ENCODE assay signal across 22 mouse cellular contexts in the genomic region with DNA sequence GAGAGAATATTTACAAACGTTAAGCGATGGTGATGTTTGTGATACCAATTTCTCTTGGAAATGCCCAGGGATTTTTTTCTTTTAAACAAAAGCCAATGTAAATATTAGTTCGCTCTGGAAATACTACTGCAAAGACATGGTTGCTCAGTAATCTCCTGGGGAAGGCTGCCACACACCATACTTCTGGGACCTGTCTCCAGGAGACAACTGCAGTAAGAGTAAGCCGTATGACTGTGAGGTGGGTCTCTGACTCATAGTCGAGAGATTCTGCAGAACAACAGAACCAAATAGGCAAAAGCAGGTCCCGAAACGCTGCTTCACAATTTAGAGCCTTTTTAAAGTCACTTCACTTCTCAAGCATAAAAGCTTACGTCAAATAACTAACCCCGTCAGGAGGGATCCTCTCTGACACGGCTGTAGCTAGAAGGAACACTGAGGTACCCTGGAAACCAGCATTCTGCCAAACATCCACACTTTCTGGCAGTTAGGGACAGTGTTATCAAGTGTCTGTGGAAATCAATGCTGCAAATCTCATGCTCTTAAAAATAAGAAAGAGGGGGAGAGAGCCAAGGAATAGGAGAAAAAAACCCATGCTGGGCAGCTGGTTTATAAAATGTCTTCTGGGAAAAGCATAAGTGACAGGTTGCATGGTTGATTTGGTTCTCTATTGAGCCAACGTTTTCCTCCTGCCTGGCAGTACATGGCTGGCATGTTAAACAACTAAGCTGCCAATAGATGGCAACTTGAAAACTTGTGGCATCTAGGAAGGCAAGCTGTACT.
A peak's percentile ranks its signal among the peaks of the same experiment; 100 is the strongest.
DNase-seq lines count a peak whose midpoint lies in the region; ATAC-seq lines count a peak whose summit lies in the region.
"Had no signal": no experiment of that assay in that cellular context is flagged by ENCODE, and none has a peak within 500 bp of the region (broad histone marks: within the 10 kb centered on the region; RNA-seq: fewer than 3 reads in every experiment).

No protein-coding gene starts in this region.

- no peak overlapping the region for H3K9ac ChIP-seq in hindbrain, embryonic 15.5 days
- H3K9ac ChIP-seq in hindbrain, embryonic 12.5 days, result no peak overlapping the region
- H3K9ac ChIP-seq: embryonic facial prominence, embryonic 12.5 days; heart, embryonic 12.5 days; lung, embryonic 14.5 days; midbrain, embryonic 12.5 days; neural tube, embryonic 13.5 days had no signal

- H3K4me1 ChIP-seq in hindbrain, embryonic 15.5 days (replicated peaks), result peaks cover 9% of the 10 kb centered on the region; the same call in 1 of the 2 replicates
- no peaks in the 10 kb centered on the region for H3K4me1 ChIP-seq in hindbrain, embryonic 12.5 days
- H3K4me1 ChIP-seq: embryonic facial prominence, embryonic 12.5 days; heart, embryonic 12.5 days; limb, embryonic 10.5 days; midbrain, embryonic 12.5 days; neural tube, embryonic 13.5 days had no signal

- peak; percentile 44 to 45 for DNase-seq in cerebellum, postnatal 10 days
- DNase-seq in cerebellum, adult 8-10 months, result no peak
- DNase-seq in brain, adult 2 months (ENCODE audit: low read depth, low spot score), result peak; percentile 37
- peak; percentile 25 to 63 for DNase-seq in layer of hippocampus, postnatal 14 days (ENCODE audit: low spot score in 2 of 2)
- DNase-seq in natural killer cell, adult 2 months (ENCODE audit: low spot score in 2 of 2), result no peak
- DNase-seq in heart, postnatal 14 days, result no peak
- DNase-seq: cerebellum, adult 11-12 months; kidney, adult 11 months; kidney, postnatal 10 days; lung, embryonic 14.5 days; lung, postnatal 4 days; right cerebral cortex, postnatal 25 days had no signal

- no peaks in the 10 kb centered on the region for H3K9me3 ChIP-seq in hindbrain, embryonic 15.5 days
- no peaks in the 10 kb centered on the region for H3K9me3 ChIP-seq in hindbrain, embryonic 12.5 days (replicated peaks)
- H3K9me3 ChIP-seq: embryonic facial prominence, embryonic 12.5 days; heart, embryonic 12.5 days; limb, embryonic 10.5 days; midbrain, embryonic 12.5 days; neural tube, embryonic 13.5 days had no signal

- H3K27me3 ChIP-seq in hindbrain, embryonic 15.5 days, result no peaks in the 10 kb centered on the region
- H3K27me3 ChIP-seq in hindbrain, embryonic 12.5 days, result no peaks in the 10 kb centered on the region
- H3K27me3 ChIP-seq: embryonic facial prominence, embryonic 12.5 days; heart, embryonic 12.5 days; midbrain, embryonic 12.5 days; neural tube, embryonic 13.5 days had no signal

- H3K4me2 ChIP-seq in hindbrain, embryonic 15.5 days, result no peak overlapping the region; the same call in 1 of the 2 replicates
- H3K4me2 ChIP-seq in hindbrain, embryonic 12.5 days (replicated peaks), result no peak overlapping the region
- H3K4me2 ChIP-seq: embryonic facial prominence, embryonic 12.5 days; heart, embryonic 12.5 days; liver, embryonic 11.5 days; lung, embryonic 14.5 days; midbrain, embryonic 12.5 days; neural tube, embryonic 13.5 days had no signal

- WGBS in hindbrain, embryonic 15.5 days, result 56% methylated on average over 11 of the region's 11 CpGs
- 71% methylated on average over 11 of the region's 11 CpGs for WGBS in hindbrain, embryonic 12.5 days

- no peaks in the 10 kb centered on the region for H3K36me3 ChIP-seq in hindbrain, embryonic 15.5 days
- H3K36me3 ChIP-seq in hindbrain, embryonic 12.5 days, result no peaks in the 10 kb centered on the region
- H3K36me3 ChIP-seq: embryonic facial prominence, embryonic 12.5 days; G1E; heart, embryonic 12.5 days; limb, embryonic 10.5 days; midbrain, embryonic 12.5 days; neural tube, embryonic 13.5 days had no signal

- ATAC-seq in hindbrain, embryonic 15.5 days (ENCODE audit: low FRiP score, low read depth), result peak; percentile 79
- ATAC-seq in hindbrain, embryonic 12.5 days (ENCODE audit: low FRiP score), result no peak
- ATAC-seq: CD4-positive, CD25-positive, alpha-beta regulatory T cell, adult 4 months had no signal

- H3K27ac ChIP-seq in hindbrain, embryonic 15.5 days (replicated peaks), result peak overlapping the region; percentile 30; the same call in 1 of the 2 replicates
- H3K27ac ChIP-seq in hindbrain, embryonic 12.5 days, result no peak overlapping the region
- H3K27ac ChIP-seq: embryonic facial prominence, embryonic 12.5 days; limb, embryonic 10.5 days; midbrain, embryonic 12.5 days; neural tube, embryonic 13.5 days had no signal

- no peak overlapping the region for H3K4me3 ChIP-seq in hindbrain, embryonic 15.5 days
- H3K4me3 ChIP-seq in hindbrain, embryonic 12.5 days, result no peak overlapping the region
- H3K4me3 ChIP-seq: embryonic facial prominence, embryonic 12.5 days; heart, embryonic 12.5 days; limb, embryonic 10.5 days; midbrain, embryonic 12.5 days; neural tube, embryonic 13.5 days had no signal

- intact Hi-C loops in heart, postnatal 14 days (cut with DNase I), result no loop called here

Comparison
In these comparisons a context has a peak if more than half of its experiments do, and no peak if none do; other contexts are left out.
1. DNase-seq: peak in cerebellum, postnatal 10 days (2 of 2), brain, adult 2 months (single experiment) and layer of hippocampus, postnatal 14 days (2 of 2); none in cerebellum, adult 8-10 months (single experiment), natural killer cell, adult 2 months (0 of 2) and heart, postnatal 14 days (0 of 2).